Mouse (Mus musculus) lung, postnatal 0 days (tissue): ENCODE measurements around the gene Tnfaip6. TPM values are rescaled to one million over a fixed set of nuclear protein-coding genes. Genes with fewer than 3 reads are reported as not detected.

Experiments
- ATAC-seq: fragments of 200-750 bp; cut with Nextera tagmentation; 2 replicates; pipeline ENCODE4 v1.8.0; 2017; ENCODE audit warnings: moderate library complexity
- DNase-seq: peaks from one replicate; pipeline ENCODE4 v3.0.0-alpha.2; 2016; ENCODE audit warnings: low spot score
- H3K27ac ChIP-seq: fragments of 300-500 bp; sonication (generic); 2 replicates; pipeline ENCODE4 v1.5.1; 2014; ENCODE audit warnings: antibody characterized with exemption, mild to moderate bottlenecking, low read length, mixed read lengths
- H3K27me3 ChIP-seq: fragments of 300-500 bp; sonication (generic); replicated peaks from 2 replicates; pipeline ENCODE4 v1.6.1; 2014; ENCODE audit warnings: low read length, mixed read lengths; ENCODE audit not compliant: insufficient read depth
- H3K36me3 ChIP-seq: fragments of 300-500 bp; sonication (generic); 2 replicates; pipeline ENCODE4 v1.6.1; 2014; ENCODE audit warnings: low read length, mixed read lengths; ENCODE audit not compliant: insufficient read depth
- H3K4me1 ChIP-seq: fragments of 300-500 bp; sonication (generic); 2 replicates; pipeline ENCODE4 v1.6.1; 2014; ENCODE audit warnings: antibody characterized with exemption, low read depth, low read length, mixed read lengths; ENCODE audit not compliant: insufficient read depth
- H3K4me2 ChIP-seq: fragments of 300-500 bp; sonication (generic); replicated peaks from 2 replicates; pipeline ENCODE4 v1.6.1; 2014; ENCODE audit warnings: low read depth, mild to moderate bottlenecking, low read length, moderate library complexity, mixed read lengths
- H3K4me3 ChIP-seq: fragments of 300-500 bp; sonication (generic); 2 replicates; pipeline ENCODE4 v1.5.1; 2014; ENCODE audit warnings: low read depth, low read length
- H3K9ac ChIP-seq: fragments of 300-500 bp; sonication (generic); replicated peaks from 2 replicates; pipeline ENCODE4 v1.6.1; 2014; ENCODE audit warnings: low read depth, mild to moderate bottlenecking
- H3K9me3 ChIP-seq: fragments of 300-500 bp; sonication (generic); 2 replicates; pipeline ENCODE4 v1.6.1; 2016; ENCODE audit warnings: low read length, mixed read lengths
- CTCF ChIP-seq: IDR thresholded peaks from 2 replicates; pipeline ENCODE4 v1.5.1; 2016; ENCODE audit warnings: antibody characterized with exemption, mild to moderate bottlenecking
- EP300 ChIP-seq: IDR thresholded peaks from 2 replicates; pipeline ENCODE4 v1.6.1; 2016; ENCODE audit warnings: antibody characterized with exemption, mild to moderate bottlenecking, control low read depth
- WGBS: fragments of 180-500 bp; shearing (Covaris S2); extraction: QIAGEN DNeasy Blood & Tissue Kit; methylation state at CpG from one replicate; pipeline ENCODE4 v1.1.7; 2014; 5-methylcytosine and 5-hydroxymethylcytosine counted together
- polyA plus RNA-seq: library from polyadenylated mRNA; unstranded; fragments of >200 nt; fragmentation: Nextera tagmentation; extraction: Ambion mirVana; gene quantifications from 2 replicates; pipeline ENCODE4 v1.2.1, GENCODE M21; 2015

Gene Tnfaip6
- polyA plus RNA-seq, 1 experiment from 2014 or later = 1.9 TPM

DNA sequence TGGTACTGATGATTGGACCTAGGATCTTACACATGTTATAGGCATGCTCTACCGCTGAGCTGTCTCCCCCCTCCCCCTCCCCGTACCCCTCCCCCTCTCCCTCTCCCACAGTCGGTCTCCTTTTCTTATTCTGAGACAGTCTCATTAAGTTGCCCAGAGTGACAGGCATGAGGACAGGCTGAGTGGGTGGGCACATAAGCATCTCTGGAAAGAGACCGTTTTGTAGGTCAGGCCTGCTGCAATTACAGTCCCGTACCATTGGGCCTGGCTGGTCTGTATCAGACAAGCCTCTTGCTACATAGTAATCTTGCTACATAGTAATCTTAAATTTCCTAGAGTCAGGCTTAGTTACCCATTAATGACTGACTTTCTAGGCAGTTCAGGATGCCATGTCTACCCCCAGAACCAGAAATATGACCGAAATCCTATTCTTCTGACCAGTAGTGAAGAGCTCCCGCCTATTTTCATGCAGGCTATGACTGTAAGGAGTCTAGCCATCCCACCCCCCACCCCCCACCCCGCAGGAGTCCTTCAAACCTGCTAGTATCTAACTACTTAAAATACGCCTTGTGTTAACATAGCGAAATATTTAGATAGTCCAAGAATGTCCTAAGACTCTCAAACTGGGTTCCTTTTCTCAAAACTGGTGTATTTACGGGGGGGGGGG is 747 bp upstream of the Tnfaip6 start:
- DNase-seq = peak; percentile 60
- Histone ChIP-seq H3K27ac (no peak overlapping the region), H3K9ac (no peak overlapping the region), H3K4me1 (no peaks in the 10 kb centered on the region), H3K27me3 (no peaks in the 10 kb centered on the region), H3K4me3 (no peak overlapping the region), H3K9me3 (no peaks in the 10 kb centered on the region), H3K36me3 (no peaks in the 10 kb centered on the region), H3K4me2 (peak overlapping the region; percentile 53)
- WGBS = 41% methylated on average over 9 of the region's 11 CpGs
- no peak for TF ChIP-seq CTCF
- no peak for TF ChIP-seq EP300
- peak; percentile 47 for ATAC-seq

GRCm38 (mm10) chr2:52038558-52038957 is 749 bp downstream of the Tnfaip6 start:
- Histone ChIP-seq H3K4me2 (peak overlapping the region; percentile 53; the same call in 1 of the 2 replicates), H3K4me3 (no peak overlapping the region), H3K9ac (no peak overlapping the region), H3K27me3 (no peaks in the 10 kb centered on the region), H3K36me3 (no peaks in the 10 kb centered on the region), H3K9me3 (no peaks in the 10 kb centered on the region), H3K4me1 (no peaks in the 10 kb centered on the region), H3K27ac (no peak overlapping the region)
- DNase-seq (no peak), ATAC-seq (no peak)
- TF ChIP-seq CTCF = no peak
- no peak for TF ChIP-seq EP300
- 60% methylated on average over 5 of the region's 5 CpGs for WGBS

DNA sequence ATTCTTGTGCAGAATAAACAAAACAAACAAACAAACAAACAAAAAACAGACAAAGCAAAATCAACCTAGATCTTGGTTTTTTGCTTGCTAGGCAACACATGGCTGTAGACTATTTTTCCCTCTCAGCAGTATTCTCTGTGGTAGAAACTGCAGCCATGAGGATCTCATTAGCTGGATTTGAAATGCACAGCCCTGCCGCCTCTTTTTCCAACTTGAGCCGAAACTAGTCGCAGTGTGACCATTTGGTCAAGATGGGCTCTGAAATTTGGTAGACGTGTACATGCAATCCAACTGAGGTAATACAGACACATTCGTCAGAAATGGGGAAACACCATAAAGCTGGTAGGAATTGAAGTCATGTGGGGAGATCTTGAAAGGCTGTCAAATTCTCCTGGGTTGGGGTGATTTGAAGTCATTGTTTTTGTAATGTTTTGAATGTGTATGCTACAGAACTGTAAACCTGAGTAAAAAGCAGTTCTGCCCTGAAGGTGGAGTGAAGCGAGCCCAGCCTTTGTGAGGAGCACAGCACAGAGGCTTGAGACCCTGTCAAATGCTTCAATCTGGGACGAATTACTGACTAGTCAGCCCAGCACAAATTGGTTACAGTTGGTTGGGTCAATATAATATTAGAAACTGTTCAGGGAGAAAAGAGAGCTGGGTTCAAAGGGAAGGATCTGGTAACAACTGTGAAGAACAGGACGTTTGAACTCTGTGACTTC is 1.4 kb downstream of the Tnfaip6 start:
- no peak for TF ChIP-seq CTCF
- Histone ChIP-seq H3K4me3 (no peak overlapping the region), H3K27ac (no peak overlapping the region), H3K9me3 (no peaks in the 10 kb centered on the region), H3K4me1 (no peaks in the 10 kb centered on the region), H3K27me3 (no peaks in the 10 kb centered on the region), H3K9ac (no peak overlapping the region), H3K4me2 (no peak overlapping the region), H3K36me3 (no peaks in the 10 kb centered on the region)
- DNase-seq (no peak), ATAC-seq (no peak)
- WGBS = 81% methylated on average over 8 of the region's 8 CpGs

- Histone ChIP-seq H3K9ac (no peak overlapping the region), H3K27me3 (no peaks in the 10 kb centered on the region), H3K9me3 (no peaks in the 10 kb centered on the region), H3K4me3 (no peak overlapping the region), H3K36me3 (no peaks in the 10 kb centered on the region), H3K27ac (no peak overlapping the region), H3K4me1 (no peaks in the 10 kb centered on the region), H3K4me2 (no peak overlapping the region)
- 88% methylated on average over 3 of the region's 3 CpGs for WGBS
- TF ChIP-seq EP300 (no peak), CTCF (no peak)
- DNase-seq = no peak
- no peak for ATAC-seq
Observed at GRCm38 (mm10) chr2:52042132-52042531, 4.3 kb downstream of the Tnfaip6 start.

DNA sequence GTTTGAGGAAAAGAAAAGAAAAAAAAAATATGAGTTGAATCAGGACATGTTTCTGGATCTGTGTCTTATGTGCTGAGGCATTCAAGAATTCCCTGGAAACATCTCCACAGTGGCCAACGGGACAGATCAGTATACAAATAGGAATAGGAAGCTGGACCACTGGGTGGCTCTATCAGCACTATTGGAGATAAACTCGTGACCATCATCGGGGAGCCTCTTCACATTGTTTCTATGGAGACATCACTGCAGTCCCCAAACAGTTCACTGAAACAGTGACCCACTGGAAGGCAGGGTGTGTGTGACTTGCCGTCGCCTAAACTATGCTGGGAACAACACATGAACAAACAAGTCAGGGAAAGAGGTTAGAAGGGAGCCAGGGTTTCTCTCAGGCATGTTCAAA is 4.9 kb downstream of the Tnfaip6 start:
- H3K36me3 ChIP-seq = no peaks in the 10 kb centered on the region
- ATAC-seq = peak; percentile 28; the same call in 1 of the 2 replicates
- H3K27ac ChIP-seq = no peak overlapping the region

DNA sequence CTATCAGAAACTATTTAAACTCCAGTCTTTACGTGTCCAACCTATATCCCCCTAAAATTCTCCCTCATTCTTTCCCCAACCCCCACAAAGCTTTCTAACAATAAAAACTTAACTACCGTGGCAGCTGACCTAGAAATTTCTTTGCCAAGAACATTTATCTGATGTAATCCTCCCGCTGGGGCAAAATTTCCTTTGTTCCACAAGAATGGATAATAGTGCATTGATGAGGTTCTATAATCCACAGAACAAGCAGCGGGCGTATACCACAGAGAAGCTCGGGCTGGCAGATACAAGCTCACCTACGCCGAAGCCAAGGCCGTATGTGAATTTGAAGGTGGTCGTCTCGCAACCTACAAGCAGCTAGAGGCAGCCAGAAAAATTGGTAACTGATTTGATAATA is 5.7 kb downstream of the Tnfaip6 start:
- Histone ChIP-seq H3K4me3 (no peak overlapping the region), H3K27me3 (no peaks in the 10 kb centered on the region), H3K27ac (no peak overlapping the region), H3K9ac (no peak overlapping the region), H3K4me2 (no peak overlapping the region), H3K4me1 (no peaks in the 10 kb centered on the region), H3K9me3 (no peaks in the 10 kb centered on the region), H3K36me3 (no peaks in the 10 kb centered on the region)
- 89% methylated on average over 11 of the region's 11 CpGs for WGBS
- ATAC-seq (no peak), DNase-seq (no peak)
- no peak for TF ChIP-seq CTCF
- no peak for TF ChIP-seq EP300

More for the DNA sequence above, 4.9 kb downstream of the Tnfaip6 start:
- no peaks in the 10 kb centered on the region for H3K27me3 ChIP-seq
- DNase-seq = peak; percentile 34
- TF ChIP-seq EP300 (no peak), CTCF (no peak)
- no peak overlapping the region for H3K4me3 ChIP-seq
- 49% methylated on average over 5 of the region's 5 CpGs for WGBS
- H3K9ac ChIP-seq = no peak overlapping the region
- H3K4me2 ChIP-seq = no peak overlapping the region
- no peaks in the 10 kb centered on the region for H3K4me1 ChIP-seq
- no peaks in the 10 kb centered on the region for H3K9me3 ChIP-seq
